Mouse (Mus musculus) embryo, embryonic 10 days (tissue): Measurements from ENCODE around the gene Nop14.
A peak's percentile ranks its signal among the peaks of the same experiment; 100 is the strongest.
"Not testable (repeated sequence)": the region's sequence is repeated elsewhere in the genome, so short reads cannot be mapped to it uniquely, and the experiment has no call there.

ENCODE experiments used
- DNase-seq: peaks from one replicate; pipeline ENCODE4 v3.0.0-alpha.2; 2015; ENCODE audit warnings: low spot score

The Nop14 gene

DNA sequence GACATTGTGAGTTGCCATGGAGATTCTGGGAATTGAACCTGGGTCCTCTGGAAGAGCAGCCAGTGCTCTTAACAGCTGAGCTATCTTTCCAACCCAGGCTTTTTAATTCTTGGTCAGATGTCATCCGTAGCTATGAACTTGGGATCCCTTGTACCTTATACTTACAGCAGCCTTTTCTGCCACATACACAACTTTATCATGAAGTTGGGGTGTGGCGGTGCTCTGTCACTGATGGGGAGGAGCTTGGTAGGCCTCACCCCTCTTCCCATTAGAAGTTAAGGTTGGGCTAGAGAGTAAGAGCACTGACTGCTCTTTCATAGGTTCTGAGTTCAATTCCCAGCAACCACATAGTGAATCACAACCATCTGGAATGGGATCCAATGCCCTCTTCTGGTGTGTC is 27.0 kb downstream of the Nop14 start:
- DNase-seq, result no peak

DNA sequence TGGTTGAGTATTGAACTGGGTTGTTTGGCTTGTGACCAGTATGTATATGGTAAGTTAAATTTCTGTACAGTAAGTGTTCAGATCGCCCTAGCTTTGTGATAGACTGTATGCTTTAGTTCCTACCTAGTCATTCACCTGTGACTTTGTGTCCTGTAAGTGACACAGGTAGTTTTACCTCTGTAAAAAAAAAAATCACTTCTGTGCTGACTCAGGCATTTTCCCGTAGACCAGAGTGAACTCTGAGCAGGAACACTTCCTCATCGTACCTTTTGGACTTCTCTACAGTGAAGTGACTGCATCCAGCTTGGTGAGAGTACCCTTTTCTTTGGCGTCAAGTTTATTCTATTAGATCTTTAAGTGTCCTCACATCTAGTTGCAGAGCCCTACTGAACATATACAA is 50.0 kb downstream of the Nop14 start:
- DNase-seq, result no peak

- no peak for DNase-seq
Measured at GRCm38 (mm10) chr5:34608226-34608625, 51.7 kb downstream of the Nop14 start.

- DNase-seq, result no peak
Measured at GRCm38 (mm10) chr5:34607100-34607880, 52.7 kb downstream of the Nop14 start.

GRCm38 (mm10) chr5:34604576-34604975 is 55.4 kb downstream of the Nop14 start:
- no peak for DNase-seq

- no peak for DNase-seq
Measured at GRCm38 (mm10) chr5:34593202-34593727, 66.7 kb downstream of the Nop14 start.

GRCm38 (mm10) chr5:34592666-34593065 is 67.3 kb downstream of the Nop14 start:
- DNase-seq, result no peak

GRCm38 (mm10) chr5:34592224-34592623 is 67.7 kb downstream of the Nop14 start:
- DNase-seq, result not testable (repeated sequence)

DNA sequence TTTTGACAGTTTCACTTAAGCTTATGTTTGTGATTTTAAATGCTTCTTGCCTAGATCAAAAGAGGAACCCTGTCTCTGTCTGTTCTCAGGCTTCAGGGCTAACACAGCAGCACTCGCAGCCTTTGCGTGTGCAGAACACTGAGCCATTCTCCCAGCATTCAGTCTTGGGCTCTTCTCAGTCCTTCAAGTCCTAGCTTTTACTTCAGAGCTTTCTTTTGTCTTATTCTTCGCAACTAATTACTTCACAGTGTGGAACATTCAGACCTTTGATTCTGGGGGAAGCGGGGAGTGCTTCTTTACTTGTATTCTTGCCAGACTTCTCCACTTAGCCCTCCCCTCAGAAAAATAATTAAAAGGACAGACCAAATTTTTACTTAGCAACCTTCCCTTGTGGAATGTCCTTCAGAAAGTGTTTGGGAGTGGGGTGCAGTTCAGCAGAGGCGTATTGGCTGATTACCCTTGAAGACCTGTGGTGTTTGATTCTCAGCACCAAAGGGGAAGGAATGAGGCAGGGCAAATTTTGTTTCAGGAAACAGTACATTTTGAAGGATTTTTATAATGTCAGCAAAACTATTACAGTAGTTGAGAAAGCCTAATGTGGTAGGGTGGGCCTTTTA is 68.5 kb downstream of the Nop14 start:
- DNase-seq, result no peak

DNA sequence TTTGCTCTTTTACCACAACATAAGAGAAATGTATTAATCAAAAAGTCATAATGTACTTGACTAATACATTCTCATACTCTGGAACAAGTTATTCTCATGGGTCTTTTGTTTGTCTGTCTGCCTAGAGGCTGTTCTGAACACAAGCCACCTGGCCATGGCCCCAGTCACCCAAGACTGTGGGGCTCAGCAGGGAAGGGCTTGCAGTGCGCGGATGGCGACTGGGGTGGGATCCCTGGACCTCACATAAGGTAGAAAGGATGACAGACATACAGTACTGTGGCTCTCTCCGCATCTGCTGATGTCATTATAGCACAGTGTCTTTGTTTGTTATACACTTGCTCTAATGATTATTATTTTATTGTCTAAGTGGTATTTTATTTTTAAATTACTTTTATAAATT is 69.2 kb downstream of the Nop14 start:
- DNase-seq, result no peak

DNA sequence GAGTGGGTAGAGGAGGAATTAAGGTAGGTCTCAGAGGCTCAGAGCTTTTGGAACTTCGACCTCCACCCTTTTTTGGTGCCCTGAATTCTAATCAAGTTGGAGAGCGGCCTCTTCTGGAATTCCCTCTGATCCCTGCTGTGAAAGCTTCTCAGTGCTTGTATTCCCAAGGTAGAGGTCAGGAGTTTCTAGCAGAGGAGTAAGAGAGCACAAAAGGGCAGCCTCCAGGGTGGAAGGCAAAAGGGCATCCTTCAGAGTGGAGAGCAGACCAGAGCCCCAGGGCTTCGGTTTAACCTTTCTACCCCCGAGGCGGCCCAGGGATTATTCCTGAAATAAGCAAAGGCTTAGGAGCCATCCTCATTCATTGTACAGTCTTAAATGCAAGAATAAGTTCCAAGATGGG is 69.9 kb downstream of the Nop14 start:
- peak; percentile 41 for DNase-seq
